Mouse (Mus musculus): ENCODE results near the gene Micu1.

DNA sequence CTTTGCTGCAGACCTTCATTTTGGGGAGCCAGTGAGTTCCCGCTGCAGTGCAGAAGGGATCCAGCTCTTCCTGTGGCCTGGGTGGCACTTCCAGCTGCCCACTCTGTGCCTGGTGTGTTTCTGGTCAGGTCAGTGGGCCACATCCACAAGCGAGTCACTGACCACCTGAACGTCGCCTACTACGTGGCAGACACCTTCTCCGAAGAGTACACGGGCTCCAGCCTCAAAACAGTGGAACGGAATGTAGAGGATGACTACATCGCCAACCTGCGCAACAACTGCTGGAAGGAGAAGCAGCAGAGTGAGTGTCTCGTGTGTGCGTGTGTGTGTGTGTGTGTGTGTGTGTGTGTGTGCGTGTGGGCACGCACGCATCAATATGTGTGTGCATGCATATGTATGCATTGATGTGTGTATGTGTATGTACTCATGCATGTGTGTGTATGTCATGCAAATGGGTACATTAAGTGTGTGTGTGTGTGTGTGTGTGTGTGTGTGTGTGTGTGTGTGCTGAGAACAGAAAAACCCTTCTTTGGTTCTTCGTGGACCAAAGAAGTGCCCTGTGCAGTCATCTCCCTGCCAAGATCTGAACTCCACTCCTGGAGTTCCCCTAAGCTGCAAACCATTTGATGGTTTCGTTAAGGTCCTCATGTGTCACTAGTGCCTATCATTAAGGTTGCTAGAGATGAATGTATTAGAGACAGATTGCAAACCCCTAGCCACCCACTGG is 193.3 kb downstream of the Micu1 start:
- no peak for TF ChIP-seq CTCF (IDR thresholded peaks at IDR 0.05; ENCODE audit: low read depth, low read length)
- no peak for TF ChIP-seq POLR2A (IDR thresholded peaks at IDR 0.05; ENCODE audit: insufficient read depth, low read length)
- TF ChIP-seq EP300 (IDR thresholded peaks at IDR 0.05; ENCODE audit: insufficient read depth, low read depth, low read length): no peak

All from ES-Bruce4 (cell line).